ENCODE assay signal across 8 mouse cellular contexts in genomic region chr5:129715326-129715861, GRCm38 (mm10). TPM values are rescaled to one million over a fixed set of nuclear protein-coding genes. Genes with fewer than 3 reads are reported as not detected.
DNase-seq lines count a peak whose midpoint lies in the region; ATAC-seq lines count a peak whose summit lies in the region.

TSS of gene Mrps17 (plus strand) at chr5:129715497.

- peaks cover 11% of the 10 kb centered on the region for H3K79me2 ChIP-seq in macrophage (ENCODE audit: inconsistent target)

- no peaks in the 10 kb centered on the region for H3K9me3 ChIP-seq in hindbrain, embryonic 16.5 days (ENCODE audit: control insufficient read depth, low read length)

- peak; percentile 86 for DNase-seq in WW6 (ENCODE audit: low read depth, low spot score)
- DNase-seq in cerebellum, postnatal 4 days (ENCODE audit: low spot score in 2 of 2) = peak; percentile 78 to 90
- peak; percentile 94 for DNase-seq in gastrocnemius, adult 18-20 months (ENCODE audit: low spot score)
- peak; percentile 90 to 91 for DNase-seq in left cerebral cortex, adult 18-20 months (ENCODE audit: low spot score in 2 of 2)
- peak; percentile 95 for DNase-seq in right cerebral cortex, adult 18-20 months
- DNase-seq in urinary bladder, postnatal 10 days (ENCODE audit: low spot score) = peak; percentile 63

- H3K4me2 ChIP-seq in hindbrain, embryonic 16.5 days (ENCODE audit: low read length) = peak within 1 kb of the TSS; percentile 93

- WGBS in hindbrain, embryonic 16.5 days = under 1% methylated on average over 33 of the region's 33 CpGs
- under 1% methylated on average over 32 of the region's 33 CpGs for WGBS in macrophage (ENCODE audit: missing documents)

- H3K27ac ChIP-seq in hindbrain, embryonic 16.5 days (ENCODE audit: low read depth, low read length) = peak within 1 kb of the TSS; percentile 66
- H3K27ac ChIP-seq in macrophage = peak within 1 kb of the TSS; percentile 28; the same call in 1 of the 2 replicates

- peaks cover 20% of the 10 kb centered on the region for H3K36me3 ChIP-seq in hindbrain, embryonic 16.5 days (ENCODE audit: control insufficient read depth, insufficient read depth, low read length)
- H3K36me3 ChIP-seq in macrophage (ENCODE audit: inconsistent target) = peaks cover 16% of the 10 kb centered on the region; the same call in 1 of the 2 replicates

- peaks cover 7% of the 10 kb centered on the region for H3K4me1 ChIP-seq in hindbrain, embryonic 16.5 days (ENCODE audit: control insufficient read depth, insufficient read depth, low read depth, low read length)

- peak; percentile 98 for ATAC-seq in hindbrain, embryonic 16.5 days

- H3K9ac ChIP-seq in hindbrain, embryonic 16.5 days (ENCODE audit: low read depth, low read length) = peak within 1 kb of the TSS; percentile 83

- H3K27me3 ChIP-seq in hindbrain, embryonic 16.5 days (replicated peaks; ENCODE audit: control insufficient read depth, insufficient read depth, low read length) = no peaks in the 10 kb centered on the region

- peak within 1 kb of the TSS; percentile 86 for H3K4me3 ChIP-seq in hindbrain, embryonic 16.5 days (ENCODE audit: low read length)
- peak within 1 kb of the TSS; percentile 96 for H3K4me3 ChIP-seq in macrophage (ENCODE audit: inconsistent target)

RNA-seq across cellular contexts. Expression of gene Mrps17, which starts in this region (rescaled TPM):
- total RNA-seq in gastrocnemius, adult 18-20 months (2021) = 10 to 100 TPM; 58.3 to 61.5 TPM
- polyA plus RNA-seq in hindbrain, embryonic 16.5 days (2015; fragmentation: Nextera tagmentation; extraction: Ambion mirVana) = 171 and 176 TPM in 2 replicates
- 10 to 100 TPM; 72.8 to 81.5 TPM for total RNA-seq in left cerebral cortex, adult 18-20 months (2021)
- 10 to 100 TPM; 12.8 to 41.7 (median 21.7) TPM for total RNA-seq in macrophage (2018; cell fraction: chromatin; rRNA removed)
- 10 to 100 TPM; 36.2 to 63.7 (median 47.4) TPM for total RNA-seq in macrophage (2018; cell fraction: cytosol; rRNA removed)
- total RNA-seq in macrophage (2018; cell fraction: nucleus; rRNA removed) = 10 to 100 TPM; 17.7 to 62.9 (median 34.8) TPM
- 39.4 to 79.4 TPM (median 50.8 TPM) in 3 replicates for polyA plus RNA-seq in macrophage (2018)

Comparison
In these comparisons a context has a peak if more than half of its experiments do, and no peak if none do; other contexts are left out.
1. Peak in every context shown above with its lines: DNase-seq, ATAC-seq, H3K4me3 ChIP-seq and H3K27ac ChIP-seq.